ENCODE assay signal across 7 mouse cellular contexts in the genomic region with DNA sequence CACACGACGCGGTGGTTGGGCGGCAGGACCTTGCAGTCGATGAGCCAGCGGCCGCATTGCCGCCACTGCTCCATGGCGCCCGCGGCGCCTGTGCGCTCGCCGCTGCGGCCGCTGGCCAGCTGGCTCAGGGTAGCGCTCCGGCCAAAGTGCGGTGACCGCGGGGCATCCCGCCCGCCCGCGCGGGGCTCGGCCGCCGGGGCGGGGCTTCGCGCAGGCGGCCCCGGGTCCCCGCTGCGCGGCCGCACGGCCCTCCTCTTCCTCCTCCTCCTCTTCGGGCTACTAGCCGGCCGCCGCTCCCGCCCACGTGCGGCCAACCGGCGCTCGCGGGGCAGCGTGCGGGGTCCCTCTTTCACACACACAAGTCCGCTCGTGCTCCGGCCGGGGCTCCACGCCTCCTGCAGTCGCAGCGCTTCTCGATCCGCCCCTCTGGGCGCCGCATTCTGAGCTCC. TPM values are rescaled to one million over a fixed set of nuclear protein-coding genes. Genes with fewer than 3 reads are reported as not detected.
DNase-seq lines count a peak whose midpoint lies in the region; ATAC-seq lines count a peak whose summit lies in the region.

No protein-coding gene starts in this region.

- H3K9me3 ChIP-seq in heart, embryonic 15.5 days (replicated peaks): no peaks in the 10 kb centered on the region
- no peaks in the 10 kb centered on the region for H3K9me3 ChIP-seq in midbrain, embryonic 13.5 days

- H3K27me3 ChIP-seq in heart, embryonic 15.5 days: peaks cover 9% of the 10 kb centered on the region; the same call in 1 of the 2 replicates
- H3K27me3 ChIP-seq in midbrain, embryonic 13.5 days: no peaks in the 10 kb centered on the region

- peak; percentile 48 for DNase-seq in right cerebral cortex, postnatal 25 days
- DNase-seq in right cerebral cortex, postnatal 10 days (ENCODE audit: low spot score in 2 of 2): no peak
- DNase-seq in c-Kit-negative CD71-positive TER-119-positive erythroid progenitor cells, embryonic 14.5 days (ENCODE audit: low read depth, low spot score): peak; percentile 12
- peak; percentile 75 to 89 for DNase-seq in kidney, postnatal 25 days
- no peak for DNase-seq in frontal cortex, postnatal 36 days (ENCODE audit: low spot score in 2 of 2)

- H3K9ac ChIP-seq in heart, embryonic 15.5 days: peak overlapping the region; percentile 78
- peak overlapping the region; percentile 96 for H3K9ac ChIP-seq in midbrain, embryonic 13.5 days (replicated peaks)

- under 1% methylated on average over 60 of the region's 64 CpGs for WGBS in heart, embryonic 15.5 days
- under 1% methylated on average over 54 of the region's 64 CpGs for WGBS in midbrain, embryonic 13.5 days

- ATAC-seq in heart, embryonic 15.5 days (replicated peaks; ENCODE audit: insufficient number of reproducible peaks, insufficient read depth, low FRiP score, low read depth): peak; percentile 41
- ATAC-seq in midbrain, embryonic 13.5 days: peak; percentile 27

- peak overlapping the region; percentile 71 for H3K27ac ChIP-seq in heart, embryonic 15.5 days
- H3K27ac ChIP-seq in midbrain, embryonic 13.5 days: peak overlapping the region; percentile 87

- H3K36me3 ChIP-seq in heart, embryonic 15.5 days: no peaks in the 10 kb centered on the region
- no peaks in the 10 kb centered on the region for H3K36me3 ChIP-seq in midbrain, embryonic 13.5 days

- peaks cover 50% of the 10 kb centered on the region for H3K4me1 ChIP-seq in heart, embryonic 15.5 days (replicated peaks)
- peaks cover 53% of the 10 kb centered on the region for H3K4me1 ChIP-seq in midbrain, embryonic 13.5 days (replicated peaks)

- peak overlapping the region; percentile 89 for H3K4me3 ChIP-seq in heart, embryonic 15.5 days
- peak overlapping the region; percentile 86 for H3K4me3 ChIP-seq in midbrain, embryonic 13.5 days (replicated peaks)

- H3K4me2 ChIP-seq in heart, embryonic 15.5 days: peak overlapping the region; percentile 98
- H3K4me2 ChIP-seq in midbrain, embryonic 13.5 days (replicated peaks): peak overlapping the region; percentile 78

RNA-seq across cellular contexts. Expression of gene Vav2, which starts 0.4 kb away (rescaled TPM):
- 3.1 and 4.8 TPM in 2 replicates for polyA plus RNA-seq in heart, embryonic 15.5 days (2015; fragmentation: Nextera tagmentation; extraction: Ambion mirVana)
- 12.7 and 15.4 TPM in 2 replicates for polyA plus RNA-seq in midbrain, embryonic 13.5 days (2015; fragmentation: Nextera tagmentation; extraction: Ambion mirVana)

RNA-seq across cellular contexts. Expression of gene Brd3os, which starts 15.7 kb away (rescaled TPM):
- 3.0 and 4.8 TPM in 2 replicates for polyA plus RNA-seq in heart, embryonic 15.5 days (2015; fragmentation: Nextera tagmentation; extraction: Ambion mirVana)
- 27.9 and 29.0 TPM in 2 replicates for polyA plus RNA-seq in midbrain, embryonic 13.5 days (2015; fragmentation: Nextera tagmentation; extraction: Ambion mirVana)

Comparison
In these comparisons a context has a peak if more than half of its experiments do, and no peak if none do; other contexts are left out.
1. DNase-seq: peak in right cerebral cortex, postnatal 25 days (single experiment), c-Kit-negative CD71-positive TER-119-positive erythroid progenitor cells, embryonic 14.5 days (single experiment) and kidney, postnatal 25 days (2 of 2); none in right cerebral cortex, postnatal 10 days (0 of 2) and frontal cortex, postnatal 36 days (0 of 2).